Mouse (Mus musculus): ENCODE results near the gene Ago4.

The Ago4 gene

DNA sequence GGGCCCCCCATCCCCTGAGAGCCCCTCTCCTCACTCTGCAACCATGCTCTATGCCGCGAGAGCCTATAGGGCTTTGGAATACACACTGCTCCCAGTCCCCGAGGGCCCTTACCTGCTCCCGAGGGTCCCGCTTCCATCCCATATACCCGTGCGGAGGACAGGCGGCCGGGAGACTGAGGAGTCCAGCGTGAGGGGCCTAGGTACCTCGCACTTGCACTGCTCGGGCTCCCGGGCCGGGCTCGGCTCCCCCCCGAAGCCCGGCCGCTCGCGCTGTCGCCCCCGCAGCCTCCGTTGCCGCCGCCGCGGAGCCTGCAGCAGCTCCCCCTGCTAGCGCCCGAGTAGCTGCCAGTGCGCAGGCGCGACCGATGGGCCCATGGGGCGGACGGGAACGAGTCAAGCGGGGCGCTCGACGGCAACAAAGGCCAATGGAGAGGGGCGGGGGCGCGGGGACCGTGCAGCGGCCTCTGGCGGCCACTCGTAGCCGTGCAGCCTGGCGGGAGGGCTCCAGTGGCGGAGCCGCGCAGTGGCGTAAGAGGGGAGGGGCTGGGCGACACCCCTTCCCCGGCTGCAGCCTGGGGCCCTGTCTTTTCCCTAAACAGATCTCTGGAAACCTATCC, 64.9 kb downstream of the Ago4 start, which contains the start of gene Ago1:
Ago1 (minus strand) TSS at position 299 of the 617 bp plus-strand sequence.
- peak; percentile 97 for DNase-seq

DNA sequence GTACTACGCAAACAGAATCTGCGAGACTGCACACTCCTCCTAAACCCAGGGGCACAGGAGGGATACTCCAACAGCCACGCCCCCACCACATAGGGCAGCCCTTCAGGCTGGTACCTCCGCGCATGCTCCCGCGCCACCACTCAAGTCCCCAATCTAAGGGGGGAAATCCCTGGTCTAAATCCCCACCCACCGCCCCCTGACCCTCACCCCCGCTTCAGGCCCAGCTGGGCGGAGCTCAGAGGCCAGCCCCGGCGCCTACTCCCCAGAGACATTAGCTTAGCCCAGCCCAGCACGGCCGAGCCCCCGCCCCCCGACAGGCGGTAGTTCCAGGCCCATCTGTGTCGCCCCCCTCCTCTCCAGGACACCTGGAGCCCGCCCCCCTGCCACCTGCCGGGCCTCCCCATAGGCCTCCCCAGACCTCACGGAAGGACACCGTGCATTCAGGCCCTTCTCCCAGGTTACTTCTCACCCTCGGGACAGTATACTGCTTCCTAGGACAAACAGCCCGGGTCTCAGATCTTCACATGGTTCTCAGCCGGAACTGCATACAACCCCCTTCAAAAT, 65.5 kb downstream of the Ago4 start:
- DNase-seq: peak; percentile 64 to 71

GRCm38 (mm10) chr4:126466251-126466750, 67.0 kb downstream of the Ago4 start:
- DNase-seq: no peak

DNA sequence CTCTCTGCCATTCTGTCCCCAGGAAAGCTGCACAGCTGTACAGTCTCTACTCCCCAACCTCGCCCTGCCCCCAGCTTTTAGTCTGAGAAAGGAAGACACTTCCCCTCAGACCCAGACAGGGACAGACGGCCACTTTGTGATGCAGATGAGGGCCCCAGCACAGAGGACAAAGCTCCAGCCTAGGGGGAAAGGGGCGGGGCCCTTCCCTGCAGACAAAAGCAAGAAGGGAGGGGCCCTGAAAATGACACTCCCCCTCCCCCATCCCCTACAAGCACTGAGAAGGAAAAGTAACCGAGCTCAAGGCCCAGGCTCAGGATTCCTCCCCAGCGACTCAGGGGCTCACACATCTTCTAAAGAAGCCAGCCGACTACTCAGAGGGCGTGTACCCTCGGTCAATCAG, 67.4 kb downstream of the Ago4 start:
- peak; percentile 4 to 29 for DNase-seq

DNA sequence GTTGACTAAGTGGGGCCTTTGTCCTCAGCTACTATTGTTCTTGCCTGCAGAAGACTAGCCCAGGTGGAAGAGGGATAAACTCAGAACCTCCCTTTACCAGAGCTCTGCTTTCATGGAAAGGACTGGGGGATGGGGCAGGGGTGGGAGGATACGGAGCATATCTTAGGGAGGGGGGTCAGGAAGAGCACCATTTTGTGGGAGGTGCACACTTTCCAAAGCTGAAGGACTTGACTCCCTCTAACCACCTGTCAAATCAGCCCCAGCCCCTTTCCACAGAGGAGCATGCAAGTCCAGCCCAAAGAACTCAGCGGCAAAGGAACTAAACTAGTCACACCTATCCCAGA, 68.4 kb downstream of the Ago4 start:
- DNase-seq: no peak

DNA sequence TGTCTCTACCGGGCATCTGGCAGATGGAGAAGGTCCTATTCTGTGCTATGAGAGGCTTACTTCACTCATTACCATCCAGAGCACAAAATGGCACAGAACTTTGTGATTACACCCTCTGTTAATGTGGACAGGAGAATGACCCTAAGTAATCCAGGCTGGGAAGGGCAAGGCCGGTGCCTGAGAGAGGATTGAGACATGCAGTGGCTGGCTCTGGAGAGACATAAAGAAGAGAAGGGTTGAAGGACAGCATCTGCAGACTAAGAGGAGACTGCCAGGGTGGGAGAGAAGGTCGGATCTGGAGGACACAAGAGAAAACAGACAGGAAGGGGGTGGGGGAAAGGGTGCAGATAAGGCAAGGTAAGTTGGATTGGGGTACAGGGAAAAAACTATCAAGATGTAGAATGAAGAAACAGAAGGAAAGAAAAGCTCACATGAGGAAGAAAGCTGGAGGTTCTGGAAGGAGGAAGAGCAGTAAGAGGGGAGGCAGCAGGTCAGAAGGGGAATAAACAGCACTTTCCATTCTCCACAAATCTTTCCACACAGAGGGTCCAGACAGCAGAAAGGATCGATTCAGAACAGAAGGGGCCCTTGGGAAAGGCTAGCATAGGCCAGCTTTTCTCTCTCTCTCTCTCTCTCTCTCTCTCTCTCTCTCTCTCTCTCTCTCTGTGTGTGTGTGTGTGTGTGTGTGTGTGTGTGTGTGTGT, 68.9 kb downstream of the Ago4 start:
- no peak for DNase-seq

DNA sequence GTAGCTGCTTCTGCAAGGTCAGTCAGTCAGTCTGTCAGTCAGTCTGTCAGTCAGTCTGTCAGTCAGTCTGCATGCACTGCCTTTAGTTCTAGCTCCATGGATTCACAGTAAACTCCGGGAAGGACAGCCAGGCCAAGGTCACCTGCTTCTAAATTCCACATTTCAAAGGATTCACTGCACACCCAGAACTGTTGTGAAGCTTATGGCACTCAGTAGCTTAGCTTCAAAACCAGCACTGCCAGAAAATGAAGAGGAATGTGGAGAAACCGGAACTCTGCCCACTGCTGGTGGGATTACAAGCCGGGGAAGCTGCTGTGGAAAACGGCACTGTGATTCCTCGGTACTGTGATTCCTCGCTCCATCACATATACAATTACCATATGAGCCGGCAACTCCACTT, 77.8 kb downstream of the Ago4 start:
- no peak for DNase-seq

- no peak for DNase-seq
These were observed 78.6 kb downstream of the Ago4 start for GRCm38 (mm10) chr4:126454547-126455254.

DNA sequence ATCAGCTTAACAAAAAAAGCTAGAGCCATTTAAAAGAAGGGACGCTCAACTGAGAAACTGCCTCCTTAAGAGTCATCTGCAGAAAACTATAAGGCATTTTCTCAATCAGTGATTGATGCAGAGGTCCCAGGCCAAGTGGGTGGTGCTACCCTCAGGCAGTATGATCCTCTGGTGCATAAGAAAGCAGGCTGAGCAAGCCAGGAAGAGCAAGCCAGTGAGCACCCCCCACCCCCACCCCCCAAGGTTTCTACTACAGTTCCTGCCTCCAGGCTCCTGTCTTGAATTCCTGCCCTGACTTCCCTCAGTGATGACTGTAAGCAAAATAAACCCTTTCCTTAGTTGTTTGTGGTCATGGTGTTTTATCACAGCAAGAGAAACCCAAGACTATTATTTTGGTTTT, 83.0 kb downstream of the Ago4 start:
- DNase-seq: no peak

DNA sequence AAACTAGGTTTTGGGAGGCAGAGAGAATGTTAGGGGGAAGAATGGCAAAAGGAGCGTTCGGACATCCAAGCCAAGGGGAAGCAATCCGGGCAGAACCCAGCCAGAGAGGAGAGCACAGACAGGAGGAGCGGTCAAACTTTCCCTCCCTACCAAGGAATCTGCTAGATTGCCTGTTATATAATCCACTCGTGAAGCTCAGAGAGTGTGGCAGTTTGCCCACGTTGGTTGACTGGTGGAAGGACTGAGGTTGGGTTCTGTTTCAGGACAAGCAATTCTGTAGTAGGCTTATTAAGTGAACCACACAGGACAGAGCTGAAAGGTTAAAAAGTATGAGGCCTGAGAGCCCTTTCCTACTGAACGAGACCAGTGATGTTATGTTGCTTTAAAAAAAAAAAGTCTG, 86.1 kb downstream of the Ago4 start:
- no peak for DNase-seq

GRCm38 (mm10) chr4:126444528-126444927, 88.7 kb downstream of the Ago4 start:
- no peak for DNase-seq
